Mouse (Mus musculus) urinary bladder, postnatal 25 days (tissue): ENCODE measurements around the gene Cotl1.
A peak's percentile ranks its signal among the peaks of the same experiment; 100 is the strongest.

Experiments
- DNase-seq: peaks from one replicate; pipeline ENCODE4 v3.0.0; 2022; ENCODE audit warnings: low spot score

The Cotl1 gene

GRCm38 (mm10) chr8:119785764-119786405 is 54.5 kb downstream of the Cotl1 start:
- DNase-seq = no peak

- no peak for DNase-seq
These were observed 55.7 kb downstream of the Cotl1 start for GRCm38 (mm10) chr8:119784676-119785075.

- DNase-seq = no peak
These were observed 56.2 kb downstream of the Cotl1 start for GRCm38 (mm10) chr8:119784141-119784574.

- no peak for DNase-seq
These were observed 56.8 kb downstream of the Cotl1 start for GRCm38 (mm10) chr8:119783579-119783978.

- DNase-seq = peak; percentile 78
These were observed 57.6 kb downstream of the Cotl1 start for GRCm38 (mm10) chr8:119782715-119783114.

GRCm38 (mm10) chr8:119781086-119781840 is 59.1 kb downstream of the Cotl1 start:
- no peak for DNase-seq

GRCm38 (mm10) chr8:119780402-119781049 is 59.8 kb downstream of the Cotl1 start:
- DNase-seq = no peak

- peak; percentile 62 for DNase-seq
These were observed 61.2 kb downstream of the Cotl1 start for GRCm38 (mm10) chr8:119779013-119779737.

- DNase-seq = peak; percentile 99
These were observed 62.1 kb downstream of the Cotl1 start, which contains the start of gene Tldc1 for GRCm38 (mm10) chr8:119778263-119778662. Tldc1 (minus strand) TSS chr8:119778416.

- DNase-seq = no peak
These were observed 62.6 kb downstream of the Cotl1 start for GRCm38 (mm10) chr8:119777765-119778164.

GRCm38 (mm10) chr8:119776668-119777245 is 63.6 kb downstream of the Cotl1 start:
- no peak for DNase-seq

GRCm38 (mm10) chr8:119765761-119766444 is 74.4 kb downstream of the Cotl1 start:
- DNase-seq = no peak

- DNase-seq = no peak
These were observed 75.0 kb downstream of the Cotl1 start for GRCm38 (mm10) chr8:119765311-119765710.

GRCm38 (mm10) chr8:119762226-119763220 is 77.8 kb downstream of the Cotl1 start:
- DNase-seq = no peak

- no peak for DNase-seq
These were observed 78.7 kb downstream of the Cotl1 start for GRCm38 (mm10) chr8:119761692-119762091.
